Mouse (Mus musculus) E14TG2a.4 (cell line): ENCODE measurements at regions not wholly inside any gene's neighbourhood (a gene's known extent, or its start where the extent isn't known, plus 50 kb on each side); places are given as distances from the start of the nearest gene placed in this dataset.

Source experiments
- H3K27me3 ChIP-seq: 2 replicates; pipeline ENCODE4 v1.6.1; 2014; ENCODE audit warnings: low read length, control low read depth; ENCODE audit not compliant: insufficient read depth
- H3K36me3 ChIP-seq: 2 replicates; pipeline ENCODE4 v1.6.1; 2014; ENCODE audit warnings: low read length, control low read depth; ENCODE audit not compliant: insufficient read depth
- H3K4me1 ChIP-seq: replicated peaks from 2 replicates; pipeline ENCODE4 v1.6.1; 2014; ENCODE audit warnings: low read depth, low read length, control low read depth
- H3K4me3 ChIP-seq: replicated peaks from 2 replicates; pipeline ENCODE4 v1.5.1; 2014; ENCODE audit warnings: mild to moderate bottlenecking, low read length
- H3K9me3 ChIP-seq: 2 replicates; pipeline ENCODE4 v1.6.1; 2014; ENCODE audit warnings: low read length, control low read depth
- CTCF ChIP-seq: conservative IDR thresholded peaks from 2 replicates; pipeline ENCODE4 v1.5.1; 2014; ENCODE audit warnings: low read length
- NANOG ChIP-seq: IDR thresholded peaks from 2 replicates; pipeline ENCODE4 v1.6.1; 2014; ENCODE audit warnings: borderline replicate concordance, low read length, mixed read lengths
- POU5F1 ChIP-seq: IDR thresholded peaks from 2 replicates; pipeline ENCODE4 v1.6.1; 2014; ENCODE audit warnings: low read length, borderline replicate concordance

DNA sequence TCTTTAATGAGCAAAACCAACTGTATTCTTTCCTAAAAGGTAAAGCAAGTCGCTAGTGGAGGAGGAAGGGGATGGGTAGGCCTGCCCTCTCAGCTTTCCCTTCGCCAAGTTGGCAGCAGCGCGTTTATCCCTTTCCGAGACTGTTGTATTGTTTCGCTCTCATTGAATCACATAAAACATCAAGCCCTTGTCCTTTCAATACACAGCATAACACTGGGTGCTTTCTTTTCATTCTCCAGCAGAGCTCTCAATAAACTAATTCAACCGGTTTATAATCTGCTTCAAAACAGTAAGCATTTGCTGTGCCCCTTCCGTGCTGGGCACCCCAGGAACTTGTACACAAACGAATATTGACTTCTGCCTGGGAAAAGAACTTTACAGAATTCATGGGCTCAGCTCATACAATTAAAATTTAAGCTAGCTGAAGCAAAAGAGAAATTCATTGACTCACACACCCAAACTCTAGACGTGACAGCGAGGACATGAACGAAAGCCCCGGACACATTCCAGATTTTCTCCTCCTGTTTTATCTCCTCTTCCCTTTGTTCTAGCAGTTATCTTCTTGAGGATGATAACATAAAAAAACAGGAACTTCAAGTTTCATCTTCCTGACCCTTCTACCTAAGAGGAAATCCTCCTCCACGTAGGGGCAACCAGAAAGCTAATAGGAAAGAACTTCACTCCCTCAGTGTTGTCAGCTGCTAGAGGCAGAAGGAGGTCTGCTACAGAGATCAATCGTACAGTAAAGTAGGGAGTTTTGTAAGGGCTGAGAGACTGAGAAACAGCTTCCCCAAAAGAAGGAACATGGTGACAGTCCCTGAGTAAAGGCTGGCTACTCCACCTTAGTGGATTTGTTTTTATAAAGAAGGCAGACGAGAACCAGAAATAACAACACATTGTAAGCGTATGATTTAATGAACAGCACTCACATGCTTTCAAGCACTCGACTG is 177.9 kb downstream of the Kdr start:
- H3K4me1 ChIP-seq = no peaks in the 10 kb centered on the region
- TF ChIP-seq CTCF = no peak
- TF ChIP-seq NANOG = no peak
- TF ChIP-seq POU5F1 = no peak
- no peaks in the 10 kb centered on the region for H3K27me3 ChIP-seq
- H3K36me3 ChIP-seq = no peaks in the 10 kb centered on the region
- no peak overlapping the region for H3K4me3 ChIP-seq
- H3K9me3 ChIP-seq = 0 out of 2 replicates have a peak, but pooled peaks cover under 1% of the 10 kb centered on the region

DNA sequence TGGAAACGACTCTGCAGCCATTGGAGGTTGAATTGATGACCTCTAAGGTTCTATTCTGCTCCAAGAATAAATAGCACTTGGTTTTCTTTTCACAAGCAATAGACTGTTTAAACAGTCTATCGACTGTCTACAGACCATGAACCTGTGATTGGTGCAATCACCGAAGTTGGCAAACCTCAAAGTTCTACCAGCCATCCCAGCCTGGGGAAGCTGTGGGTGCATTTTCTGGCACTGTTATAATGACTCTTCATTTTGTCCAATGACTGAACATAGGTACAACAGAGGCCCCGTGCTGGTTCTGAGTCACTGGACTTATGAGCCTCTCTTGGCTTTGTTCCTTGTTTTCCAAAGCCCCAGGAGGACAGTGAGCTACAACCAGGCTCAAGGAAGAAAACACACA is 178.6 kb downstream of the Kdr start:
- no peaks in the 10 kb centered on the region for H3K36me3 ChIP-seq
- H3K4me1 ChIP-seq = no peaks in the 10 kb centered on the region
- no peaks in the 10 kb centered on the region for H3K9me3 ChIP-seq
- no peaks in the 10 kb centered on the region for H3K27me3 ChIP-seq
- TF ChIP-seq POU5F1 (no peak), NANOG (no peak), CTCF (no peak)
- no peak overlapping the region for H3K4me3 ChIP-seq

DNA sequence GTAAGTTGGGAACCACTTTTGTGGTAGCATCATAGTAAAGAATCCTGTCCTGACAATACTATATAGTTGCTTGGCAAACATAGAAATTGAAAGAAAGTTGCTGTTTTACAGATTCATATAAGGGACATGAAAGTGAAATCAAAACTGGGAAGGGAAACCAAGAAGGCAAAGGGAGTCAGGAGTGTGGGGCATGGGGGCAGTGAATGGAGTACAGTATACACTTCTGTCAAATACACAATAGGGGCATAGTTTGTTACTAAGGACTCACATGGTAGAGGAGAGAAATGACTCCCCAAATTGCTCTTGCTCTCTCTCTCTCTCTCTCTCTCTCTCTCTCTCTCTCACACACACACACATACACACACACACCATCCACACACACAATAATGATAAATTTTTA is 185.1 kb downstream of the Kdr start:
- Histone ChIP-seq H3K4me1 (no peaks in the 10 kb centered on the region), H3K36me3 (no peaks in the 10 kb centered on the region), H3K27me3 (no peaks in the 10 kb centered on the region), H3K9me3 (no peaks in the 10 kb centered on the region), H3K4me3 (no peak overlapping the region)
- TF ChIP-seq POU5F1 = no peak
- no peak for TF ChIP-seq CTCF
- TF ChIP-seq NANOG = no peak

DNA sequence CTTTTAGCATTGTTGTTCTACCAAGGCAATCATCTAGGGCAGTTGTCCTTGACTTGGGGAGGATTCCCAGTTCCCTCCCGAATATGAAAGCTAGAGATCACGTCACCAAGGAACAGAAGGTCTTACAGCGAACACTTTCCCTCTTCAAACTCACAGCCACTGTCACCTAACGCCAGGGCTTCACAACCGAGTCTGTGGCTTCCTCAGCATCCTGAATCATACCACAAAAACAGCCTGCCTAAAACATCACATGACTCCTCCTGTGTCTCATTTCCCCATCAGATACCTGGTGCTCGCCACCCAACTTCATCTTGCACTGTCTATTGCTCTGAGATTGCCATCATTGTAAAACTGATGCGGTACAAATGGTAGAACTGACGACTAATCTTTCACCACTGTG is 186.5 kb downstream of the Kdr start:
- Histone ChIP-seq H3K36me3 (no peaks in the 10 kb centered on the region), H3K4me1 (no peaks in the 10 kb centered on the region), H3K4me3 (no peak overlapping the region), H3K27me3 (no peaks in the 10 kb centered on the region), H3K9me3 (no peaks in the 10 kb centered on the region)
- TF ChIP-seq CTCF = no peak
- no peak for TF ChIP-seq NANOG
- no peak for TF ChIP-seq POU5F1

DNA sequence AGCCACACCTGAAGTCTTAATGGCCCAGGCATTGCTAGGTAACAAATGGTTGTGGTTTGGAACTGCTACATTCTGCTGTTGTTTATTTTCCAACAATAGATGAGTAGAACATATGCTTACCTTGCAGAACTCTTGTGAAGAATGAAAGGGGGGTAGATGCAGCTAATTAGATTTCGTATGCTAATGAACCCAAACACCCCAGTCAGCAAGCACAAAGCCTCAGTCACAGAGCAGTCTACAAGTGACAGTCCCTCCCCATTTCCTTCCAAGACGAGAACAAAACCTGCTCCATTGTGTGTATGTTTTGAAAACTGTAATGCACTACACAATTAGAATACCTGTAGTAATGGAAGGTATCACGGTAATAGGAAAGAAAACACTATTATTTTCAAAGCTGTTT is 190.2 kb downstream of the Kdr start:
- H3K4me1 ChIP-seq = no peaks in the 10 kb centered on the region
- TF ChIP-seq NANOG (no peak), CTCF (no peak), POU5F1 (no peak)
- no peaks in the 10 kb centered on the region for H3K9me3 ChIP-seq

DNA sequence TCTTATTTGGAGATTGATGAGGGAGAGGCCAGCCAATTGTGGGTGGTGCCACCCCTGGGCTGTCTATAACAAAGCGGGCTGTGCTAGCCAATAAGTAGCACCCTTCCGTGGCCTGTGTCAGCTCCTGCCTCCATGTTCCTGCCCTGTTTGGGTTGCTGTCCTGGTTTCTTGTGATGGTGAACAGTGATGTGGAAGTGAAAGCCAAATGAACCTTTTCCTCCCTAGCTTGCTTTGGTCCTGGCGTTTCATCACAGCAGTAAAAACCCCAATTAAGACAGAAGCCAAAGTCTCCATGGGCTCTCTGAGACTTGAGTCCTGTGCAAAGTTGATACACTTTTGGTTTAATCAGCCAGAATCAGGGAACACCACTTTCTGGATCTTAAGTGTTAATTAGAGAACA is 192.1 kb downstream of the Kdr start:
- TF ChIP-seq POU5F1 (no peak), NANOG (no peak), CTCF (no peak)
- H3K36me3 ChIP-seq = no peaks in the 10 kb centered on the region
- no peaks in the 10 kb centered on the region for H3K27me3 ChIP-seq
- H3K9me3 ChIP-seq = no peaks in the 10 kb centered on the region
- H3K4me3 ChIP-seq = no peak overlapping the region
- H3K4me1 ChIP-seq = no peaks in the 10 kb centered on the region

More for the DNA sequence above, 190.2 kb downstream of the Kdr start:
- no peaks in the 10 kb centered on the region for H3K36me3 ChIP-seq
- H3K4me3 ChIP-seq = no peak overlapping the region
- H3K27me3 ChIP-seq = no peaks in the 10 kb centered on the region

DNA sequence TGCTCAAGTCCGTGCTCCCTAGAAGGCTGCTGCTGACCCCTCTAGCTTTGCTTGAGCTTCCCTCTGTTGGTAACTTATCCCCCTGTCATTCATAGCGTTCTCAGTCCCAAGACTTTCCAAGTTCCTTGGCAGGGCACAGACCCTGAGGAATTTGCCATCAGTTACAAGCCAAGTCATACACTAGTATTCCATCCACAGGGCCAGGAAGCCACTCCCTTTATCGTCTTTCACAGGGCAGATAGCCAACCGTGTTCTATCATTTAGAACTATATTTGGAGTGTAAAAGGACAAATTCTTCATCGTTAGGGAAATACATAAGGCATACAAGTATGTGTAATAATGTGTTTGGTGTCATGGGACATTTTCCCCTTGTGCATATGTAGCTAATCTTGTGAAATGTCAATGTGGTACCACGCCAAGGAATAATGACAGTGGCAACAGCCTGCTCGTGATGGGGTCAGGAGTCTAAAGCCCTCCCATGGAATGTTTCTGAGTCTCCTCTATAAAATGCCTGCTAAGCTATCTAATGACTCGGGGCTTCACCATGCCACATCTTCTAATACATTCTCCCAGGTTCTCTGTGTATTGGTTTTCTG is 193.2 kb downstream of the Kdr start:
- Histone ChIP-seq H3K36me3 (no peaks in the 10 kb centered on the region), H3K9me3 (no peaks in the 10 kb centered on the region), H3K4me3 (no peak overlapping the region), H3K27me3 (no peaks in the 10 kb centered on the region), H3K4me1 (no peaks in the 10 kb centered on the region)
- TF ChIP-seq CTCF = no peak
- TF ChIP-seq POU5F1 = no peak
- TF ChIP-seq NANOG = no peak

DNA sequence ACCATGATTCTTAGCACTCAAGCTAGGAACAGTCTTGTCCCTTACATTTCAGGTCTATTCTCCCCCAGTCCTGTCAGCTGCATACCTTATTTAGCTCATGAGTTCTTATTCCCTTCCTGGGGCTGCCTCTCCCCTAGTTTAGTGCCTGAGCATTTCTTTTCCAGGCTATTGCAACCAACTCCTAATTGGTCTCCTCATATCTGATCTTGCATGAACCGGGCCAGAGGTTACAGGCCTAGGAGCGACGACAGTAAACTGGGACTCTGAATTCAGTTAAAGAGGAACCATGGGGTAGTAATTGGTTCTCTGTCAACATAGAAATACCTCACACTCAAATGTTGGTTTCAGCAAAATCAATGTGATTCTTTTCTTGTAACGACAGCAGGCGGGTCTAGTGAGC is 195.9 kb downstream of the Kit start:
- no peak for TF ChIP-seq POU5F1
- no peak for TF ChIP-seq NANOG
- Histone ChIP-seq H3K36me3 (no peaks in the 10 kb centered on the region), H3K4me1 (no peaks in the 10 kb centered on the region), H3K9me3 (no peaks in the 10 kb centered on the region), H3K4me3 (no peak overlapping the region), H3K27me3 (no peaks in the 10 kb centered on the region)
